Mouse (Mus musculus) embryonic facial prominence, embryonic 14.5 days (tissue): ENCODE data around the gene Trpm8. TPM values are rescaled to one million over a fixed set of nuclear protein-coding genes. Genes with fewer than 3 reads are reported as not detected.

Experiments used
- ATAC-seq: fragments of 200-750 bp; cut with Nextera tagmentation; 2 replicates; pipeline ENCODE4 v1.8.0; 2017; ENCODE audit warnings: low read depth, moderate number of reproducible peaks, moderate TSS enrichment
- DNase-seq: peaks from one replicate; pipeline ENCODE4 v3.0.0-alpha.2; 2015; ENCODE audit warnings: low spot score
- H3K27ac ChIP-seq: fragments of 300-500 bp; sonication (generic); replicated peaks from 2 replicates; pipeline ENCODE4 v1.5.1; 2014; ENCODE audit warnings: low read depth, mild to moderate bottlenecking, low read length, moderate library complexity
- H3K27me3 ChIP-seq: fragments of 300-500 bp; sonication (generic); replicated peaks from 2 replicates; pipeline ENCODE4 v1.6.1; 2014; ENCODE audit warnings: low read length; ENCODE audit not compliant: control insufficient read depth, insufficient read depth
- H3K36me3 ChIP-seq: fragments of 300-500 bp; sonication (generic); 2 replicates; pipeline ENCODE4 v1.6.1; 2014; ENCODE audit warnings: low read length, mixed read lengths; ENCODE audit not compliant: control insufficient read depth, insufficient read depth
- H3K4me1 ChIP-seq: fragments of 300-500 bp; sonication (generic); 2 replicates; pipeline ENCODE4 v1.6.1; 2014; ENCODE audit warnings: antibody characterized with exemption, low read length; ENCODE audit not compliant: control insufficient read depth, insufficient read depth
- H3K4me2 ChIP-seq: fragments of 300-500 bp; sonication (generic); 2 replicates; pipeline ENCODE4 v1.6.1; 2014; ENCODE audit warnings: low read depth, mild to moderate bottlenecking, low read length, moderate library complexity, mixed read lengths
- H3K4me3 ChIP-seq: fragments of 300-500 bp; sonication (generic); 2 replicates; pipeline ENCODE4 v1.5.1; 2014; ENCODE audit warnings: low read depth, mild to moderate bottlenecking, low read length
- H3K9ac ChIP-seq: fragments of 300-500 bp; sonication (generic); 2 replicates; pipeline ENCODE4 v1.6.1; 2014; ENCODE audit warnings: low read depth, mild to moderate bottlenecking, low read length, moderate library complexity, mixed read lengths
- H3K9me3 ChIP-seq: fragments of 300-500 bp; sonication (generic); 2 replicates; pipeline ENCODE4 v1.6.1; 2016; ENCODE audit warnings: low read length; ENCODE audit not compliant: control insufficient read depth
- WGBS: fragments of 180-500 bp; shearing (Covaris S2); extraction: QIAGEN DNeasy Blood & Tissue Kit; methylation state at CpG from one replicate; pipeline ENCODE4 v1.1.7; 2014; 5-methylcytosine and 5-hydroxymethylcytosine counted together
- polyA plus RNA-seq: library from polyadenylated mRNA; unstranded; fragments of >200 nt; fragmentation: Nextera tagmentation; extraction: Ambion mirVana; gene quantifications from 2 replicates; pipeline ENCODE4 v1.2.1, GENCODE M21; 2014

Trpm8 gene
- polyA plus RNA-seq, 1 experiment from 2014 or later: 0.07 TPM

DNA sequence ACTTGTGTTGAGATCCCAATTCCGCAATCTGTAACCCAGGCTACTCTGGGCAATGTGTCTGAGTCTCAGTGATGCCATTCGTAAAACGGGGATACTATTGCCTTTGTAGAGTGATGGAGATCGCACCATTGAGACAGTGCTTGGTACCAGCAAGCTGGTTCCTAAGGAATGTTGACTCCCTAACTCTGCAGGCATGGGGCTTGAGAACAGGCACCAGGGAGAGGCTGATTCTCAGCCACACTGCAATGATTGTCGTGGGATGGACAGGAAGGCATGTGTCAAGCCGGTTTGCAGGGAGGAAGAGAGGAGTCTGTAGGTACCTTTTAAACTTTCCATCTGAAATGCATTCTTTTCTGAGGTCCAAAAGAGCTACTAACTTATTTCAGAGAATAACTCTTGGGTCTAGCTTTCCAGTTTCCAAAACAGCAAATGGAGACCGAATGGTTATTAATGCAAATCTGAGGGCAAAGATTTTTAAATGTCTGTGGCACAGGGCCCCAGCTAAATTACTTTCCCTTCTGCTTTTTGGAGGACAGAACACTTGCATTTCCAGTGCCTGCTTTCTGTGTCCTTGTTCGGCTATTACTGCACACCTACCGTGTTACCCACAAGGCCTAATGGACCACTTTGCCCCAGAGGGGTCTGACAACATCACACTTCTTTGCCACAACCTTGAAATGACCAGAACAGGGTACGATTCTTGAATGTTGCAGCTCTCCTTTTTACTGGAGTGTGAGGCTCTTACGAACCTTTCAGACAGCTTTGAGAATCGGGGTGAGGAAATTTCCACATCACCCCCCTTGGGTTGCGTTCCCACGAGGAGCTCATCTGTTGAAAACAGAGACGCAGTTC, 6.1 kb downstream of the Trpm8 start:
- ATAC-seq (no peak), DNase-seq (no peak)
- Histone ChIP-seq H3K9me3 (peaks cover 64% of the 10 kb centered on the region), H3K4me3 (no peak overlapping the region), H3K4me2 (no peak overlapping the region), H3K9ac (no peak overlapping the region), H3K27me3 (no peaks in the 10 kb centered on the region), H3K36me3 (no peaks in the 10 kb centered on the region), H3K27ac (no peak overlapping the region), H3K4me1 (no peaks in the 10 kb centered on the region)
- WGBS: 80% methylated on average over 15 of the region's 15 CpGs

DNA sequence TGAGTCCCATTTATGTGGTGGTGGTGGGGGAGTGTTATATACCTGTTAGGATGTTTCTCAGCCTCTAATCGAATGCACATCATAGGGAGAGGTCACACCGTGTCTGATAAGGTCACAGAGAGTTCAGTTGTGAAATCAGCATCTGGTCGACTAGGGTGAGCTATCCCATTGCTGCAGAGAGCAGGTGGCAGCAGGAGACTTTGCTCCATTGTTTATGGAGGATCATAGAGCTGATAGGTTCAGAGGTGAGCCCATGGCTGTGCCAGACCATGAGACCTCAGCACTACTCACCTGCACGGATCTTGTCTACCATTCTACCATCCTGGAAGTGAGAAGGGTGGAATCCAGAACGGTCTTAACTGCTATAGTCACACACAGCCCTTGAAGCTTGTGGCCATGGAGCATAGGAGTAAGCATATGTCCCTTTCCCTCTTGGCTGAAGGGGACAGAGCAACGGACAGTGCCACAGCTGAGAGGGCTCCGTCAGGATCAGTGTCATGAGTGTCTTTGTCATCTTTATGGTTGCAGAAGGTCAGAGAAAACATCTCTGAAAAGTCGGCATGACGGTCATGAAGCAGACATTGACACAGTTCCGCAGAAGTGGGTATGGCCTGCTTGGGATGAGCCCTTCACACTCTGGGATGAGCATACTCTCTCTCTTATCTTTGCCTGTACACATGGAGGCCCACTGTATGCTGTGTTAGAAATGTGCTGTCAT, 6.9 kb downstream of the Trpm8 start:
- ATAC-seq: peak; percentile 7
- Histone ChIP-seq H3K27ac (no peak overlapping the region), H3K4me1 (no peaks in the 10 kb centered on the region), H3K9ac (no peak overlapping the region), H3K4me2 (no peak overlapping the region), H3K9me3 (peaks cover 71% of the 10 kb centered on the region), H3K36me3 (no peaks in the 10 kb centered on the region), H3K27me3 (no peaks in the 10 kb centered on the region), H3K4me3 (no peak overlapping the region)
- 60% methylated on average over 10 of the region's 10 CpGs for WGBS
- no peak for DNase-seq

DNA sequence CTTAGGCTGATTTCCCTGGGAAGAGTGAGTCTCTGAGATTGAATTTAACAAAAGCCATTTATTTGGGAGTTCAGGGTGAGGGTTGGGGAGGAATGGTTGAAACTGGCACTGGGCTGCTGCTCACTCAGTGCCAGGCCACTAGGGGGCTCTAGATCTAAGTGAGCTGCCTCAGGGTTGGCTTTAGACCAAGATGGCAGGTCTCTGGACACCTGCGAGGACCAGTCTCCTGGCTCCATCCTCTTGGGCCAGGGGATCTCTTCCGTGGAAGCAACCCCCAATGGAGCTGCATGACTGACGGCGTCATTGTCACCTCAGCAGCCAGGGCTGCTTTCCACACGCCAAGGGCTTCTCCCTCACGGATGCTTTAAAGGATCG, 7.5 kb downstream of the Trpm8 start:
- peaks cover 77% of the 10 kb centered on the region for H3K9me3 ChIP-seq
- ATAC-seq: peak; percentile 13; the same call in 1 of the 2 replicates
- H3K27me3 ChIP-seq: no peaks in the 10 kb centered on the region
- no peak overlapping the region for H3K27ac ChIP-seq
- no peaks in the 10 kb centered on the region for H3K36me3 ChIP-seq
- no peak overlapping the region for H3K4me3 ChIP-seq
- no peak for DNase-seq
- H3K4me1 ChIP-seq: no peaks in the 10 kb centered on the region
- 61% methylated on average over 7 of the region's 7 CpGs for WGBS
- no peak overlapping the region for H3K9ac ChIP-seq
- H3K4me2 ChIP-seq: no peak overlapping the region

DNA sequence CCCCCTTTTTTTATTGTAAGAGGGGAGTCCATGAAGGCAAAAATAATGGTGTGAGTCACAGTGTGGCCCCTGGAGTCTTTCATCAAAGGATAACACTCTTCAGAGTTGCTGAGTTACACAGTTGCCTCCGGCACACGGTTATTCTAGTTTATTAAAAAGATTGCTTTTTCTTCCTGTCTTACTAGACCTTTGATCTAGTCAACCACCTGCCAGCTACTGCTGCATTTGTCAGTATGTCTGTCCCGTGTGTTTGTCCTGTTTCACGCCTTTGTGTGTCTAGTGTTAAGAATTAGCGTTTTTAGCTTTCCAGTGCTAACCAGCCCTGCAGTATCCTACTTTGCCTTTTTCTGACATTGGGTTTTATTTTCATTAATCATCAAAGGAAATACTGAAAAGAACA, 8.2 kb downstream of the Trpm8 start:
- DNase-seq: no peak
- ATAC-seq: no peak
- H3K27ac ChIP-seq: no peak overlapping the region
- H3K4me2 ChIP-seq: no peak overlapping the region
- H3K9me3 ChIP-seq: peaks cover 83% of the 10 kb centered on the region
- H3K36me3 ChIP-seq: no peaks in the 10 kb centered on the region
- no peak overlapping the region for H3K4me3 ChIP-seq
- H3K27me3 ChIP-seq: no peaks in the 10 kb centered on the region
- H3K9ac ChIP-seq: no peak overlapping the region
- no peaks in the 10 kb centered on the region for H3K4me1 ChIP-seq
- 67% methylated on average over 5 of the region's 5 CpGs for WGBS

DNA sequence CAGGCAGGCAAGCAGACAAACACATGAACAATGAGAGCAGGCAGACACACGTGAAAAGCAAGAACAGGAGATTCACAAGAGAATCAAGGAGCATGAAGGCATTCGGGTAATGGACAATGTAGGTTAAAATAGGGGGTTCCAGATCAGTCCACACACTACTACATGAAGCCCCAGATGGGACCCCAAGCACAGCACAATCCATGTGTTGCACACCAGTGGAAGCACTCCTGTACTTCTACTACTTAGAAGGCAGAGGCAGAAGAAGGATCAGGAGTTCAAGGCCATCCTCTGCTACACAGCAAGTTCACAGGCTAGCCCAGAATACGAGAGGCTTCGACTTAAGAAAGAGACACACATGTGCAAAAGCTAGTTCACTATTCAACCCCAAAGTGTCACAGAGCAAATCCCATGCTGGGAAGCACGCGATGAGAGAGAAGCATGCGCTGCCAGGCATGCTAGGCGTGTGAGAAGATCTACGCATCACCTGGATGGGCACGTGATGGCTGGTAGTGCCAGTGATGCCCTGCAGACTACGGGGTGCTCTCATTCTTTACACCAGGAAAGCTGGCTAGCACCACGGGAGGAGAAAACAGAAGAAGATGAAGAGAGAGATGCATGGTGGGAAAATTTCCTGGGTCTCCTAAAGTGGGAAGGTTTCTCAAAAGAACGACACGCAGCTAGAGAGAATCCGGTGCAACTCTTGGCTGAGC, 8.8 kb downstream of the Trpm8 start:
- ATAC-seq: no peak
- DNase-seq: no peak
- WGBS: 81% methylated on average over 15 of the region's 15 CpGs
- H3K27ac ChIP-seq: no peak overlapping the region
- H3K4me3 ChIP-seq: no peak overlapping the region
- H3K9ac ChIP-seq: no peak overlapping the region
- peaks cover 88% of the 10 kb centered on the region for H3K9me3 ChIP-seq
- no peak overlapping the region for H3K4me2 ChIP-seq
- H3K36me3 ChIP-seq: no peaks in the 10 kb centered on the region
- no peaks in the 10 kb centered on the region for H3K27me3 ChIP-seq
- H3K4me1 ChIP-seq: no peaks in the 10 kb centered on the region

DNA sequence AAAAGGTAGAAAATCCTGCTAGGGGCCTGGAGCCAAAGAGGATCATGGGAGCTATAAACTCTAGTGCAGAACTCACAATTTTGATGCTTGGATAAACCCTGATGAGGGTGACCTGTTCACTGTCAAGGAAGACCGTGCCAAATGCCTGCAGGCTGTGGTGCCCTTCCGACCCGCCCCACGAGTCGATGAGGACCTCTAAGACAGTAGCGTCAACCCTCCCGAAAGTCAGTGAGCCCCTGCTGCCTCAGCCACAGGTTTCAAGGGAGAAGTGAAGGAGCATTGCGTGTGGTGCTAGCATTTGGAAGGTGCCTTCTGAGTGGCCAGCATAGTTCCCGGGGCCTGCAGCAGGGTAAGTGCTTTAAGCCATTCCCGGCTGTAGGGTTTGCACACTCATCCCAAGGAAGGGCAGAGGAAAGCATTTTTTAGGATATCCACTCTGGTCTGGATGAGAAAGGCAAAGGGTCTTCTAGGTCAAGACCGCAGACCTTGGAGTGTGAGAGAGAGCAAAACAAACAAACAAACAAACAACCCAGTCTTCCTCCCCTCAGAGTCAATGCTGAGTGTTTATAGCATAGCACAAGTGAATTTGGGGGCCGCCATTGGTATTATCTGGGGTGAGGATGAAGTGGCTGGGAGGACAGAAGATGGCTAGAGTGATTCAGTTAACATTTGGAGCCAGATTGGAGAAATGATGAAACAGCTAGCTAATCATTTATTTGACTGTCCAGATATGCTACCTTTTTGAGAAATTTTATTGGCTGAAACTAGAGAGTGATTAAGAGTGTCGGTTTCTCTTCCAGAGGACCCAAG, 9.6 kb downstream of the Trpm8 start:
- Histone ChIP-seq H3K4me3 (no peak overlapping the region), H3K9me3 (peaks cover 91% of the 10 kb centered on the region), H3K36me3 (no peaks in the 10 kb centered on the region), H3K27ac (no peak overlapping the region), H3K9ac (no peak overlapping the region), H3K27me3 (no peaks in the 10 kb centered on the region), H3K4me1 (no peaks in the 10 kb centered on the region), H3K4me2 (no peak overlapping the region)
- WGBS: 73% methylated on average over 13 of the region's 13 CpGs
- no peak for DNase-seq
- no peak for ATAC-seq

DNA sequence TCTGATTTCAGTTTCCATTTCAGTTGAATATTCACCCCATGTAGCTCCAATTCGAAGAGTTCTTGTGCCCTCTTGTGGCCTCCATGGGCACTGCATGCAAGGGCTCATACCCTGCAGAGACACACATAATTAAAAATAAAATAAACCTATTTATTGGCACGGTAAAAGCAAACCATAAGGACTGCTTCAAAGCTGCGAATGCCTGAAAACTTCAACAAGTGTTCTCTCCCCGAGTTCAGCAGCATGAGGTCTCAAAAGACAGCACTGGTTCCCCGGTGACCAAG, 10.2 kb downstream of the Trpm8 start:
- 38% methylated on average over 5 of the region's 5 CpGs for WGBS
- Histone ChIP-seq H3K9ac (no peak overlapping the region), H3K9me3 (peaks cover 88% of the 10 kb centered on the region), H3K4me3 (no peak overlapping the region), H3K36me3 (no peaks in the 10 kb centered on the region), H3K4me1 (no peaks in the 10 kb centered on the region), H3K4me2 (no peak overlapping the region), H3K27ac (no peak overlapping the region), H3K27me3 (no peaks in the 10 kb centered on the region)
- ATAC-seq: no peak
- DNase-seq: no peak

DNA sequence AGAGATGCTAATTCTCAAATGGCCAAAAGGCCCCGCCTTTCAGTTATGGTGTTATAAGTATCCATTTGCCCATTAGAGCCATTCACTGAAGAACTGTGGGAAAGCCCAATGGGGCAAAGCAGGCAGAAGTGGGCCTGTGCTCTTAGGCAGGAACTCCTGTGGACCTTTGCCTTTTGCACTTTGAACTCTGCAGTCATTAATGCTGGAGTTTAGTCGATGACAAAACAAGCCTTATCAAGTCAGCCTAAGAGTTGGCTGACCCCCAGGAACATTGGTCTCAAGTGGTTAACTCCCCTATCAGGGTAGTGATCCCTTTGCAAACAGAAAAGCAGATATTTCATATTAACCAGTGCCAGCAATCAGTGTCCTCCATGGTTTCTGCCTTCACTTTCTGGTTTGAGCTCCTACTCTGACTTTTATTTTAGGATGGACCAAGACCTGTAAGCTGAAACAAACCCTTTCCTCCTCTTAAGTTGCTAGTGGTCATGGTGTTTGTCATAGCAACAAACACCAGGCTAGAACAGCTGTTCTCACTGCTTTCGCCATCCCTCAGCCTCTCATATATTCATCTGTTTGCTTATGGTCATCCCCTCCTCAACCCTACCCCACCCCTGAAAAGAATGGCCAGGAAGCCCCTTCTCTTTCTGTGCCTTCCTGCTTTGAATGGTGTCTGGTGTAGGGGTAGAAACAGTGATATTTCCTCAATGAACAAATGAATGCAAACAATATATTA, 10.8 kb downstream of the Trpm8 start:
- WGBS: 34% methylated on average over 3 of the region's 3 CpGs
- Histone ChIP-seq H3K27me3 (no peaks in the 10 kb centered on the region), H3K9me3 (peaks cover 82% of the 10 kb centered on the region)

More for the DNA sequence above, 10.8 kb downstream of the Trpm8 start:
- DNase-seq: no peak
- Histone ChIP-seq H3K4me3 (no peak overlapping the region), H3K36me3 (no peaks in the 10 kb centered on the region), H3K4me1 (no peaks in the 10 kb centered on the region), H3K9ac (no peak overlapping the region), H3K27ac (no peak overlapping the region), H3K4me2 (no peak overlapping the region)
- ATAC-seq: no peak
